Mouse (Mus musculus): ENCODE results near the gene Selenon. TPM values are rescaled to one million over a fixed set of nuclear protein-coding genes. Genes with fewer than 3 reads are reported as not detected.

The Selenon gene
- polyA plus RNA-seq, 1 experiment from 2014 or later: 48.0 TPM

DNA sequence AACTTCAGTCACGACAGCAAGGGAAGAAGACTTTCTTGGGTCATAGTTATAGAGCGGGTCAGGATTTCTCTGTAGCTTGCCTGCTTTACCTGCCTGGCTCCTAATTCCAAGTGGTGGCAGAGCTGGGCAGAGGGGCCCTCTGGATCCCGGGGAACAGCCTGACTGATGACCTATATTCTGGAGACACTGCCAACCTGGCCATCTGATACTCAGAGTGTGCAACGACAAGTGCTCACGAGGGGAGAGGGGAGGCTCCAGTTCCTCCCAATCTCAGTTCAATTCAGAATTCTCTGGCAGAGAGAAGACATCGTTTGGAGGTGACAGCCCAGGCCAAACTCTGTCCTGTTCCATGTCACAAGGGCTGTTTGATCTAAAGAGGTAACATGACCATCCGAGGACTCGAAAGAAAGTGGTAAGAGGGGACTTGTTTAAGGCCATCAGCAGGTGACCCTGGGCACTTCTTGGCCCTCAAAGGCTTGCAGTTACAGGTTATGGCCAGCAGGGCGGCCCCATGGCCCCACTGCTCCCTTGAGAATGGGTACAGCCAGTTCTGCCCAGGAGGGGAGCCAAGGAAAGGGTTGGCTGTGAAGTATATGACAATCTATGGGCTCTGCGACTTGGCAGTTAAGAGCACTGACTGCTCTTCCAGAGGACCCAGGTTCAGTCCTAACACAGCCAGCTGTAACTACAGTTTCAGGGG, 38.4 kb upstream of the Selenon start:
- H3K9me3 ChIP-seq (ENCODE audit: control insufficient read depth, low read length): no peaks in the 10 kb centered on the region
- no peak for DNase-seq (ENCODE audit: low spot score)
- no peak for ATAC-seq (ENCODE audit: insufficient read depth, low FRiP score, low TSS enrichment)
- WGBS: 83% methylated on average over 10 of the region's 10 CpGs
- H3K4me2 ChIP-seq (ENCODE audit: low read depth): no peak overlapping the region
- no peak overlapping the region for H3K27ac ChIP-seq (ENCODE audit: low read depth, low read length)
- H3K27me3 ChIP-seq (ENCODE audit: control insufficient read depth, insufficient read depth, low read length): no peaks in the 10 kb centered on the region
- no peaks in the 10 kb centered on the region for H3K4me1 ChIP-seq (ENCODE audit: control insufficient read depth, insufficient read depth, low read length)
- no peak overlapping the region for H3K9ac ChIP-seq (ENCODE audit: low read length)
- H3K4me3 ChIP-seq (ENCODE audit: low read depth, low read length): no peak overlapping the region
- H3K36me3 ChIP-seq (ENCODE audit: control insufficient read depth, insufficient read depth, low read length): no peaks in the 10 kb centered on the region

DNA sequence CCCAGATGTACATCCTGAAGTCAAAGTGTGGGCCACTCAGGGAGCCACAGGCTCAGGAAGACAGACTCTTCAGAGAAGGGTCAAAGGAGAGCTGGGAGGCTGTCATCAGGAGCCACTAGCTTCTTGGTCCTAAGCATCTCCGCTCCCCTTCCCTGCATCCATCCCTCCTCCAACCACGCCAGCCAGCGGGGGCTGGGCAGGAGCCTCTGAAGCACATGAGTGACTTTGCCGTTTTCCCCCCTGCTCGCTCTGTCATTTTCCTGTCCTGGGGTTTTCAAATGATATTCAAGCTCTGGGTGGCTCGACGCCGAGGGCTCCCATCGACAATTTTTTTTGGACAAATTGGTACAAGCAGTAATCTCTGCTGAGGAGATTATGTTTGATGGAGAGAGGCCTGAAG, 37.8 kb upstream of the Selenon start:
- H3K4me2 ChIP-seq (ENCODE audit: low read depth): no peak overlapping the region
- H3K4me1 ChIP-seq (ENCODE audit: control insufficient read depth, insufficient read depth, low read length): no peaks in the 10 kb centered on the region
- no peak overlapping the region for H3K27ac ChIP-seq (ENCODE audit: low read depth, low read length)
- no peaks in the 10 kb centered on the region for H3K9me3 ChIP-seq (ENCODE audit: control insufficient read depth, low read length)
- WGBS: 79% methylated on average over 9 of the region's 9 CpGs
- no peaks in the 10 kb centered on the region for H3K36me3 ChIP-seq (ENCODE audit: control insufficient read depth, insufficient read depth, low read length)
- H3K27me3 ChIP-seq (ENCODE audit: control insufficient read depth, insufficient read depth, low read length): no peaks in the 10 kb centered on the region
- ATAC-seq (ENCODE audit: insufficient read depth, low FRiP score, low TSS enrichment): no peak
- H3K4me3 ChIP-seq (ENCODE audit: low read depth, low read length): no peak overlapping the region
- no peak for DNase-seq (ENCODE audit: low spot score)
- no peak overlapping the region for H3K9ac ChIP-seq (ENCODE audit: low read length)

DNA sequence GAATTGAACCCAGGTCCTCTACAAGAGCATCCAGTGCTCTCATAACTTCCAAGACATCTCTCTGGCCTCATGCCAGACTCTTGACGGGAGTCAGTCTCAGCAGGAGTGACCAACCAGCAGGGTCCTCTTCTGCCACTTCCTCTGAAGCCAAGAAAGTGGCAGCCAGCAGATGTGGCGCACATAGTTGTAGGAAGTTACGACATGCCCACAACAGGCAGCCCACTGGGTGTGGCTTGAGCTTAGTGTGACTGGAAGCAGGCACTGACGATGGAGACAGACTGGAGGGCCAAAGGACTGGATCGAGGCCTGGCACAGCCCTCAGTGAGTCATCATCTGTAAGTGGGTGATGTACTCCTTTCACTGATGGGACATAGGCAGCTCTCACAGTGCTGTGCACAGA, 37.0 kb upstream of the Selenon start:
- Histone ChIP-seq H3K9me3 (ENCODE audit: control insufficient read depth, low read length) (no peaks in the 10 kb centered on the region), H3K9ac (ENCODE audit: low read length) (no peak overlapping the region), H3K27ac (ENCODE audit: low read depth, low read length) (no peak overlapping the region), H3K4me2 (ENCODE audit: low read depth) (no peak overlapping the region), H3K27me3 (ENCODE audit: control insufficient read depth, insufficient read depth, low read length) (no peaks in the 10 kb centered on the region), H3K4me1 (ENCODE audit: control insufficient read depth, insufficient read depth, low read length) (no peaks in the 10 kb centered on the region), H3K36me3 (ENCODE audit: control insufficient read depth, insufficient read depth, low read length) (no peaks in the 10 kb centered on the region), H3K4me3 (ENCODE audit: low read depth, low read length) (no peak overlapping the region)
- ATAC-seq (ENCODE audit: insufficient read depth, low FRiP score, low TSS enrichment) (no peak), DNase-seq (ENCODE audit: low spot score) (no peak)
- WGBS: 86% methylated on average over 5 of the region's 5 CpGs

DNA sequence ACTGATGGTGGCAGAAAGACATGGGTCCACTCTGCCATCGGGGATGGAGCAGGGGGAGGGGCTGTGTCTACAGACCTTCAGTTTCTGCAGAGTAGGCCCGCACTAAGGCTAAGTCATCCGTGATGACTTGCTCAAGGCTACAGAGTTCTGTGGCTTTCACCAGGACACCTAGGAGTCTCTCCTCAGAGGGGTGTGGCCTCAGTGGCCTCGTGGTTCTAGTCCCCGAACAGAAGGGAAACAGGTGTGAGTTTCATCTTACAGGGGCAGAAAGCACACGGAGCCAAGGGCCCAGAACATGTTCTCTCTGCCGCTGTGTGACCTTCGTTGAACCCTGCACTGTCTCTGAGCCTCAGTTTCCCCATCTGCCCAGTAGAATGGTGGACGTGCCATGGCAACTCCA, 36.3 kb upstream of the Selenon start:
- ATAC-seq (ENCODE audit: insufficient read depth, low FRiP score, low TSS enrichment): no peak
- no peak overlapping the region for H3K27ac ChIP-seq (ENCODE audit: low read depth, low read length)
- no peak overlapping the region for H3K4me2 ChIP-seq (ENCODE audit: low read depth)
- no peaks in the 10 kb centered on the region for H3K9me3 ChIP-seq (ENCODE audit: control insufficient read depth, low read length)
- H3K4me3 ChIP-seq (ENCODE audit: low read depth, low read length): no peak overlapping the region
- H3K36me3 ChIP-seq (ENCODE audit: control insufficient read depth, insufficient read depth, low read length): no peaks in the 10 kb centered on the region
- H3K4me1 ChIP-seq (ENCODE audit: control insufficient read depth, insufficient read depth, low read length): no peaks in the 10 kb centered on the region
- no peak overlapping the region for H3K9ac ChIP-seq (ENCODE audit: low read length)
- no peak for DNase-seq (ENCODE audit: low spot score)
- 90% methylated on average over 9 of the region's 9 CpGs for WGBS
- H3K27me3 ChIP-seq (ENCODE audit: control insufficient read depth, insufficient read depth, low read length): no peaks in the 10 kb centered on the region

DNA sequence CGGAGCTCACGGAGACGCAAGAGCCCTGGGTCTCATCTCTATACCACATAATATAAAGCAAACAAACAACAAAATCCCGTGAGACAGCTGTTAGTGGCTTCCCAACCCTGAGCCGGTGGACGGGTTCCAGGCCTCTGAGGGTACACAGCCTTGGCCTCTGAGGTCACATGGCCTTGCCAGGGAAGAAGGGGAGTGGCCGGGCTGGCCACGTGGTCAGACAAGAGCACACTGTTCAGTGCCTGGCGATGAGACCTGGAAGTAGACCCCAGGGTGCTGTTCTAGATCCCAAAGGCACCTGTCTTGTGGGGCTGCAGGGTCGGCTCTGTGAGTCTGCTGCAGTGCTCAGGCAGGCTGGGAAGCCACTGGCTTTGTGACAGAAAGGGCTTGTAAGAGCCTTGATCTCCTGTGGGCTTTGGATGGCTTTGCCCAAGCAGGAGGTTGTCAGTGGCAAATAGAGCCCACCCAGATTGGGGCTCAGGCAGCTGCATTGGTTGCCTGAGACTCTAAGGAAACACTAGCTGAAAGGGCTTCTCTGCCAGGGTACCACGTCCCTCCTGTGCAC, 35.8 kb upstream of the Selenon start:
- H3K4me3 ChIP-seq (ENCODE audit: low read depth, low read length): no peak overlapping the region
- no peaks in the 10 kb centered on the region for H3K36me3 ChIP-seq (ENCODE audit: control insufficient read depth, insufficient read depth, low read length)
- WGBS: 69% methylated on average over 11 of the region's 11 CpGs
- no peak overlapping the region for H3K27ac ChIP-seq (ENCODE audit: low read depth, low read length)
- H3K4me1 ChIP-seq (ENCODE audit: control insufficient read depth, insufficient read depth, low read length): no peaks in the 10 kb centered on the region
- ATAC-seq (ENCODE audit: insufficient read depth, low FRiP score, low TSS enrichment): no peak
- no peak for DNase-seq (ENCODE audit: low spot score)
- no peak overlapping the region for H3K4me2 ChIP-seq (ENCODE audit: low read depth)
- no peaks in the 10 kb centered on the region for H3K9me3 ChIP-seq (ENCODE audit: control insufficient read depth, low read length)
- H3K27me3 ChIP-seq (ENCODE audit: control insufficient read depth, insufficient read depth, low read length): no peaks in the 10 kb centered on the region
- no peak overlapping the region for H3K9ac ChIP-seq (ENCODE audit: low read length)

DNA sequence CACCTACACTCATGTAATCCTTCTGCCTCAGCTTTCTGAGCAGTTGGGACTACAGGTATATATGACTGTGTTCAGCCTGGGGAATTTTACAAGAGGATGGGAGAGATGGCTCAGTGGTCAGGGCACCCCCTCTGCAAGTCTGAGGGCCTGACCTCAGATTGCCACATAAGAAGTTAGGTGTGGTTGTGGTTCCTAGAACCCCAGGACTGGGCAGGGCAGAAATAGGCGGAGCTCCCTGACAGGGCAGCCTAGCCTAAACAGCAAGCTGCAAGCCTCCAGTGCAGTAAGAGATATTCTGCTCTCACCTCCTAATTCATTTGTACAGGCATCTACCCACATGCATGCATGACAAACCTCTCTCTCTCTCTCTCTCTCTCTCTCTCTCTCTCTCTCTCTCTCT, 34.7 kb upstream of the Selenon start:
- Histone ChIP-seq H3K36me3 (ENCODE audit: control insufficient read depth, insufficient read depth, low read length) (no peaks in the 10 kb centered on the region), H3K4me3 (ENCODE audit: low read depth, low read length) (no peak overlapping the region), H3K4me1 (ENCODE audit: control insufficient read depth, insufficient read depth, low read length) (no peaks in the 10 kb centered on the region), H3K9ac (ENCODE audit: low read length) (no peak overlapping the region), H3K27ac (ENCODE audit: low read depth, low read length) (no peak overlapping the region), H3K4me2 (ENCODE audit: low read depth) (no peak overlapping the region), H3K9me3 (ENCODE audit: control insufficient read depth, low read length) (no peaks in the 10 kb centered on the region), H3K27me3 (ENCODE audit: control insufficient read depth, insufficient read depth, low read length) (no peaks in the 10 kb centered on the region)
- ATAC-seq (ENCODE audit: insufficient read depth, low FRiP score, low TSS enrichment) (no peak), DNase-seq (ENCODE audit: low spot score) (no peak)
- WGBS: 83% methylated on average over 1 of the region's 1 CpGs

DNA sequence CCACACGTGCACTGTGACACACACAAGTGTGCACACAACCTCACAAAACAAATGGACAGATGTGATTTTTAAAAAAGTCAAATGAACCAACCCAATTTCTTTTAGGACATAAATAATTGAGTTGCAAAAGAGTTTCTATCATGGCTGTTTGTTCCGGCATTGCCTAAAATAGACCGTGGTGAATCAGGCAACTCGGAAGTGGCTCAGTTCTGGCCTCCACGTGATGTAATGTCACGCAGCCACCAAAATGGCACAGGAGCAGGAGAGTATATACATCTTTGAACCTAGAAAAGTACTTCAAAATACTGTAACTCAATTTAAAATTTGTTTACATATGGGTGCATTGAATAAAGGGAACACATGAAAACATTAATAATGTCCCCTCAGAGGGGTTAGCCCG, 34.2 kb upstream of the Selenon start:
- Histone ChIP-seq H3K36me3 (ENCODE audit: control insufficient read depth, insufficient read depth, low read length) (no peaks in the 10 kb centered on the region), H3K27me3 (ENCODE audit: control insufficient read depth, insufficient read depth, low read length) (no peaks in the 10 kb centered on the region), H3K4me2 (ENCODE audit: low read depth) (no peak overlapping the region), H3K27ac (ENCODE audit: low read depth, low read length) (no peak overlapping the region), H3K4me3 (ENCODE audit: low read depth, low read length) (no peak overlapping the region), H3K9me3 (ENCODE audit: control insufficient read depth, low read length) (no peaks in the 10 kb centered on the region), H3K9ac (ENCODE audit: low read length) (no peak overlapping the region), H3K4me1 (ENCODE audit: control insufficient read depth, insufficient read depth, low read length) (no peaks in the 10 kb centered on the region)
- no peak for DNase-seq (ENCODE audit: low spot score)
- 91% methylated on average over 7 of the region's 7 CpGs for WGBS
- ATAC-seq (ENCODE audit: insufficient read depth, low FRiP score, low TSS enrichment): no peak

DNA sequence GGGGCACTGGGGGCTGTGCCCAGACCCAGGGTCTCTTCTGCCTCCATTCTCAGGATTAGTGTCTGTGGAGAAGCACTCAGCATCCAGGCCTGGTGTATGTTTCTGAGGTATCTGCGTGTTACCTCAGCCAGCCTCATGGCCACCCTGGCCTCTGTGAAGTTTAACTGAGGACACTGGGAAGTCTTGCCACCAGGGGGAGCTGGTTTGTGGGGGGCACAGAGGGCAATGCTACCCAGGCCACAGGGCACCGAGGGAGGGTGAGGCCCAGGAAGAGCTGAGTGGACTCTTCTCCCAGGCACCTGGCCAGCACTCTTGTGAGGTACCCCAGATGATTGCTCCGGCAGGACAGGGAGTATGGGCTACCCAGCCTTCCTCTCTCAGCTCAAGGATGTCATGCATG, 31.5 kb upstream of the Selenon start:
- H3K4me1 ChIP-seq (ENCODE audit: control insufficient read depth, insufficient read depth, low read length): peaks cover 3% of the 10 kb centered on the region; the same call in 1 of the 2 replicates
- no peak for ATAC-seq (ENCODE audit: insufficient read depth, low FRiP score, low TSS enrichment)
- H3K9me3 ChIP-seq (ENCODE audit: control insufficient read depth, low read length): no peaks in the 10 kb centered on the region
- no peak overlapping the region for H3K4me2 ChIP-seq (ENCODE audit: low read depth)
- H3K27ac ChIP-seq (ENCODE audit: low read depth, low read length): no peak overlapping the region
- H3K9ac ChIP-seq (ENCODE audit: low read length): no peak overlapping the region
- H3K36me3 ChIP-seq (ENCODE audit: control insufficient read depth, insufficient read depth, low read length): no peaks in the 10 kb centered on the region
- no peaks in the 10 kb centered on the region for H3K27me3 ChIP-seq (ENCODE audit: control insufficient read depth, insufficient read depth, low read length)
- DNase-seq (ENCODE audit: low spot score): no peak
- WGBS: 63% methylated on average over 3 of the region's 3 CpGs
- H3K4me3 ChIP-seq (ENCODE audit: low read depth, low read length): no peak overlapping the region

DNA sequence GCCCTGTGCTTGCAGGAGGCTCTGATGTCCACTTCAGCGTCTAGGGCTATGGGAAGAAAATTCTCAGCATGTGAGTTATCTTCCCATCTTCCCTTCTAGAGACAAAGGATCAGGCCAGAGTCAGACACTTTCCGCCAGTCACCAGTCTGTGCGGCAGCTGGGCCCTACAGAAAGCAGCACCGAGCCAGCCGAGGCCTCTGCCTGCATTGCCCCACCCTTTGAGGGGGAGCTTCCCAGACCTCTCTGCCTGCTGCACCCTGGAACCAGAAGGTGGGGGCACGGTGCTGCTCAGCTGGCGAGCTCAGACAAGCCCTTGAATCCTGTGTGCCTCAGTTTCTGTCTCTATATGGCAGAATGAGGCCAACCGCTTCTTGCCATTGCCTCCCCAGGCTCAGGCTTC, 29.4 kb upstream of the Selenon start:
- Histone ChIP-seq H3K4me3 (ENCODE audit: low read depth, low read length) (no peak overlapping the region), H3K9ac (ENCODE audit: low read length) (peak overlapping the region; percentile 10; the same call in 1 of the 2 replicates), H3K4me1 (ENCODE audit: control insufficient read depth, insufficient read depth, low read length) (peaks cover 3% of the 10 kb centered on the region; the same call in 1 of the 2 replicates), H3K9me3 (ENCODE audit: control insufficient read depth, low read length) (no peaks in the 10 kb centered on the region), H3K36me3 (ENCODE audit: control insufficient read depth, insufficient read depth, low read length) (no peaks in the 10 kb centered on the region), H3K27ac (ENCODE audit: low read depth, low read length) (no peak overlapping the region), H3K4me2 (ENCODE audit: low read depth) (no peak overlapping the region), H3K27me3 (ENCODE audit: control insufficient read depth, insufficient read depth, low read length) (no peaks in the 10 kb centered on the region)
- no peak for DNase-seq (ENCODE audit: low spot score)
- 64% methylated on average over 8 of the region's 8 CpGs for WGBS
- no peak for ATAC-seq (ENCODE audit: insufficient read depth, low FRiP score, low TSS enrichment)
